Mouse (Mus musculus): ENCODE measurements around the gene Camk2b.

DNA sequence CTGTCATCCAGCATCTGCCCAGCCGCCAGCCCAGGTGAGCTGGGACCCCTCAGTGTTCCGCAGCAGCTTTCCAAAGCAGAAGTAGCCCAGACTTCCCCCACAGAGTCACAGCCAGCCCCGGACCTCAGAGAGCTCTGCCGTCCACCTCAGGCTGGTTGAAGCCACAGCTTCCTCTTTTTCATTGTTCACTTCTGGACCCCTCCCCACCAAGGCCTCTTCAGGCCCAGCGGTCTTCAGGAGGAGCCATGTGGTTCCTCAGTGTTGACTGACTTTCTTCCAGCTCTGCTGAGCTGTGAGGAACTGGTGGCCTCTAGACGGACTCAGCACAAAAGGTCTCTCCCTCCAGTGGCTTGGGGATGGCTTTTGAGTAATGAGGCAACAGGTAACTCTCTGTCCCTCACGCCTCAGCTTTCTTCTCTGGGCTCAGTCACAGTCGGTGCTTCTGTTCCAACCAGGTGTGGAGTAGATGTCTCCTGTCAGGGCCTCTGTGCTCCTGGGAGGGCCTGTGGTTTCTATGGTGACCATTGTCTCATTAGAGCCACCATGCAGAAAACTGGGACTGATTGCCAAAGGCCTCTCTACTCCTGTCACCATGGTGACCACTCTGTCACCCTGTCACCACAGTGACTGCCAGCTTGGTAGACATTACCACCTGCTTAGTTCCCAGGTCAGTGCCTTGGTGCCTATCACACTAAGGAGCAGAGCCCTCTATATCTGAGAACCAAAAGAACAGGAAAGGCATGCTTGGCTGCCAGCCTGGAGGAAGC, 116.4 kb downstream of the Camk2b start, which contains the start of gene Gck:
- no peak for TF ChIP-seq CTCF (IDR thresholded peaks at IDR 0.05; ENCODE audit: low read depth)
- no peak for TF ChIP-seq EP300 (IDR thresholded peaks at IDR 0.05; ENCODE audit: low read depth)
